Mouse (Mus musculus): ENCODE measurements around the gene Nfatc2.

The Nfatc2 gene

GRCm38 (mm10) chr2:168609653-168610248 lies 8.3 kb upstream of the Nfatc2 start:
- no peak for DNase-seq (ENCODE audit: low read depth, low spot score)

GRCm38 (mm10) chr2:168608125-168608564 lies 6.7 kb upstream of the Nfatc2 start:
- no peak for DNase-seq (ENCODE audit: low read depth, low spot score)

- no peak for DNase-seq (ENCODE audit: low read depth, low spot score)
These were observed 3.2 kb upstream of the Nfatc2 start for GRCm38 (mm10) chr2:168604655-168605070.

- no peak for DNase-seq (ENCODE audit: low read depth, low spot score)
These were observed 907 bp upstream of the Nfatc2 start for GRCm38 (mm10) chr2:168602387-168602741.

- no peak for DNase-seq (ENCODE audit: low read depth, low spot score)
These were observed 537 bp downstream of the Nfatc2 start for GRCm38 (mm10) chr2:168600750-168601490.

GRCm38 (mm10) chr2:168595693-168596092 lies 5.8 kb downstream of the Nfatc2 start:
- no peak for DNase-seq (ENCODE audit: low read depth, low spot score)

GRCm38 (mm10) chr2:168593676-168594075 lies 7.8 kb downstream of the Nfatc2 start:
- DNase-seq (ENCODE audit: low read depth, low spot score): no peak

- DNase-seq (ENCODE audit: low read depth, low spot score): no peak
These were observed 8.5 kb downstream of the Nfatc2 start for GRCm38 (mm10) chr2:168593004-168593403.

GRCm38 (mm10) chr2:168591076-168591475 lies 10.4 kb downstream of the Nfatc2 start:
- no peak for DNase-seq (ENCODE audit: low read depth, low spot score)

- no peak for DNase-seq (ENCODE audit: low read depth, low spot score)
These were observed 10.9 kb downstream of the Nfatc2 start for GRCm38 (mm10) chr2:168590556-168590955.

GRCm38 (mm10) chr2:168590168-168590551 lies 11.3 kb downstream of the Nfatc2 start:
- no peak for DNase-seq (ENCODE audit: low read depth, low spot score)

- DNase-seq (ENCODE audit: low read depth, low spot score): no peak
These were observed 11.9 kb downstream of the Nfatc2 start for GRCm38 (mm10) chr2:168589368-168590167.

- no peak for DNase-seq (ENCODE audit: low read depth, low spot score)
These were observed 12.7 kb downstream of the Nfatc2 start for GRCm38 (mm10) chr2:168588591-168589367.

GRCm38 (mm10) chr2:168587159-168587558 lies 14.3 kb downstream of the Nfatc2 start:
- no peak for DNase-seq (ENCODE audit: low read depth, low spot score)

GRCm38 (mm10) chr2:168586512-168586911 lies 14.9 kb downstream of the Nfatc2 start:
- no peak for DNase-seq (ENCODE audit: low read depth, low spot score)

- no peak for DNase-seq (ENCODE audit: low read depth, low spot score)
These were observed 16.6 kb downstream of the Nfatc2 start for GRCm38 (mm10) chr2:168584857-168585256.

- DNase-seq (ENCODE audit: low read depth, low spot score): no peak
These were observed 17.0 kb downstream of the Nfatc2 start for GRCm38 (mm10) chr2:168584408-168584807.

GRCm38 (mm10) chr2:168583084-168583483 lies 18.4 kb downstream of the Nfatc2 start:
- DNase-seq (ENCODE audit: low read depth, low spot score): no peak

- DNase-seq (ENCODE audit: low read depth, low spot score): no peak
These were observed 20.1 kb downstream of the Nfatc2 start for GRCm38 (mm10) chr2:168581207-168581854.

GRCm38 (mm10) chr2:168580295-168580915 lies 21.1 kb downstream of the Nfatc2 start:
- no peak for DNase-seq (ENCODE audit: low read depth, low spot score)
